Mouse (Mus musculus) hindbrain, embryonic 13.5 days (tissue): ENCODE data around the gene Vta1. TPM values are rescaled to one million over a fixed set of nuclear protein-coding genes. Genes with fewer than 3 reads are reported as not detected.

Source experiments
- ATAC-seq: fragments of 200-750 bp; cut with Nextera tagmentation; 2 replicates; pipeline ENCODE4 v1.8.0; 2017; ENCODE audit warnings: moderate TSS enrichment; ENCODE audit not compliant: low FRiP score
- H3K27ac ChIP-seq: fragments of 300-500 bp; sonication (generic); 2 replicates; pipeline ENCODE4 v1.5.1; 2015; ENCODE audit warnings: inconsistent platforms, mild to moderate bottlenecking, moderate library complexity
- H3K27me3 ChIP-seq: fragments of 300-500 bp; sonication (generic); 2 replicates; pipeline ENCODE4 v1.6.1; 2015; ENCODE audit warnings: mild to moderate bottlenecking, inconsistent platforms
- H3K36me3 ChIP-seq: fragments of 300-500 bp; sonication (generic); 2 replicates; pipeline ENCODE4 v1.6.1; 2015; ENCODE audit warnings: mild to moderate bottlenecking, inconsistent platforms
- H3K4me1 ChIP-seq: fragments of 300-500 bp; sonication (generic); replicated peaks from 2 replicates; pipeline ENCODE4 v1.6.1; 2015; ENCODE audit warnings: inconsistent platforms
- H3K4me2 ChIP-seq: fragments of 300-500 bp; sonication (generic); 2 replicates; pipeline ENCODE4 v1.6.1; 2015; ENCODE audit warnings: inconsistent platforms, mild to moderate bottlenecking, moderate library complexity
- H3K4me3 ChIP-seq: fragments of 300-500 bp; sonication (generic); 2 replicates; pipeline ENCODE4 v1.5.1; 2015; ENCODE audit warnings: mild to moderate bottlenecking, inconsistent platforms
- H3K9ac ChIP-seq: fragments of 300-500 bp; sonication (generic); 2 replicates; pipeline ENCODE4 v1.6.1; 2015; ENCODE audit warnings: mild to moderate bottlenecking, inconsistent platforms
- H3K9me3 ChIP-seq: fragments of 300-500 bp; sonication (generic); 2 replicates; pipeline ENCODE4 v1.6.1; 2016; ENCODE audit warnings: inconsistent platforms
- WGBS: fragments of 180-500 bp; shearing (Covaris S2); methylation state at CpG from one replicate; pipeline ENCODE4 v1.1.7; 2015; 5-methylcytosine and 5-hydroxymethylcytosine counted together
- polyA plus RNA-seq: library from polyadenylated mRNA; unstranded; fragments of >200 nt; fragmentation: Nextera tagmentation; extraction: Ambion mirVana; gene quantifications from 2 replicates; pipeline ENCODE4 v1.2.1, GENCODE M21; 2015

Vta1 gene
- polyA plus RNA-seq, 1 experiment from 2014 or later = 207 TPM

- WGBS = 91% methylated on average over 4 of the region's 4 CpGs
- Histone ChIP-seq H3K4me1 (no peaks in the 10 kb centered on the region), H3K4me2 (no peak overlapping the region), H3K9me3 (no peaks in the 10 kb centered on the region), H3K4me3 (no peak overlapping the region), H3K9ac (no peak overlapping the region), H3K27ac (no peak overlapping the region), H3K36me3 (no peaks in the 10 kb centered on the region), H3K27me3 (no peaks in the 10 kb centered on the region)
- ATAC-seq = no peak
These were observed 66.3 kb downstream of the Vta1 start for GRCm38 (mm10) chr10:14639043-14639442.

- no peak for ATAC-seq
- WGBS = 98% methylated on average over 1 of the region's 1 CpGs
- H3K36me3 ChIP-seq = no peaks in the 10 kb centered on the region
These were observed 79.7 kb downstream of the Vta1 start for GRCm38 (mm10) chr10:14625706-14626105.

GRCm38 (mm10) chr10:14619156-14619555 is 86.2 kb downstream of the Vta1 start:
- H3K4me2 ChIP-seq = no peak overlapping the region
- no peak overlapping the region for H3K27ac ChIP-seq
- WGBS = 96% methylated on average over 1 of the region's 1 CpGs
- H3K36me3 ChIP-seq = no peaks in the 10 kb centered on the region
- ATAC-seq = no peak
- no peak overlapping the region for H3K4me3 ChIP-seq
- no peaks in the 10 kb centered on the region for H3K9me3 ChIP-seq
- H3K9ac ChIP-seq = no peak overlapping the region
- no peaks in the 10 kb centered on the region for H3K27me3 ChIP-seq
- no peaks in the 10 kb centered on the region for H3K4me1 ChIP-seq

More at GRCm38 (mm10) chr10:14625706-14626105, 79.7 kb downstream of the Vta1 start:
- H3K27me3 ChIP-seq = no peaks in the 10 kb centered on the region
- H3K27ac ChIP-seq = no peak overlapping the region
- no peak overlapping the region for H3K4me2 ChIP-seq
- H3K9ac ChIP-seq = no peak overlapping the region
- H3K4me3 ChIP-seq = no peak overlapping the region
- no peaks in the 10 kb centered on the region for H3K9me3 ChIP-seq
- no peaks in the 10 kb centered on the region for H3K4me1 ChIP-seq

- Histone ChIP-seq H3K4me3 (no peak overlapping the region), H3K27me3 (no peaks in the 10 kb centered on the region), H3K9ac (no peak overlapping the region), H3K4me2 (no peak overlapping the region), H3K9me3 (no peaks in the 10 kb centered on the region; the same call in 1 of the 2 replicates), H3K4me1 (no peaks in the 10 kb centered on the region), H3K27ac (no peak overlapping the region), H3K36me3 (no peaks in the 10 kb centered on the region)
- 97% methylated on average over 1 of the region's 1 CpGs for whole genome bisulfite sequencing
- ATAC-seq = no peak
These were observed 87.1 kb downstream of the Vta1 start for GRCm38 (mm10) chr10:14618301-14618700.

- no peak overlapping the region for H3K4me2 ChIP-seq
- no peak for ATAC-seq
These were observed 89.9 kb downstream of the Vta1 start for GRCm38 (mm10) chr10:14615441-14615840.

GRCm38 (mm10) chr10:14607597-14607996 is 97.8 kb downstream of the Vta1 start:
- ATAC-seq = no peak
- WGBS = 93% methylated on average over 5 of the region's 5 CpGs
- no peaks in the 10 kb centered on the region for H3K36me3 ChIP-seq
- H3K27ac ChIP-seq = no peak overlapping the region
- no peak overlapping the region for H3K4me2 ChIP-seq
- no peak overlapping the region for H3K9ac ChIP-seq
- no peaks in the 10 kb centered on the region for H3K4me1 ChIP-seq
- H3K9me3 ChIP-seq = no peaks in the 10 kb centered on the region
- no peak overlapping the region for H3K4me3 ChIP-seq
- no peaks in the 10 kb centered on the region for H3K27me3 ChIP-seq

More at GRCm38 (mm10) chr10:14615441-14615840, 89.9 kb downstream of the Vta1 start:
- H3K9ac ChIP-seq = no peak overlapping the region
- H3K4me1 ChIP-seq = no peaks in the 10 kb centered on the region
- no peaks in the 10 kb centered on the region for H3K27me3 ChIP-seq
- no peak overlapping the region for H3K27ac ChIP-seq
- no peaks in the 10 kb centered on the region for H3K36me3 ChIP-seq
- H3K9me3 ChIP-seq = no peaks in the 10 kb centered on the region; the same call in 1 of the 2 replicates
- no peak overlapping the region for H3K4me3 ChIP-seq

Other genes with a start within 250 kb of the Vta1 start
- 2.7 and 2.9 TPM in 2 replicates for gene Adgrg6, start 159.9 kb downstream of the Vta1 start, polyA plus RNA-seq
- gene Nmbr, start within 50 bp of the Vta1 start, polyA plus RNA-seq = 1.0 and 1.2 TPM in 2 replicates
- gene Gje1, start 12.7 kb upstream of the Vta1 start, polyA plus RNA-seq = 0.13 TPM in 1 of 2 replicates, not detected in the other